Mouse (Mus musculus) cerebellum, adult 2 months (tissue): ENCODE results near the gene Atpif1. TPM values are rescaled to one million over a fixed set of nuclear protein-coding genes. Genes with fewer than 3 reads are reported as not detected.

Experiments used
- DNase-seq, 2 experiments: peaks; one replicate each; pipeline ENCODE4 v3.0.0; 2021
- H3K27ac ChIP-seq: fragments of 200-500 bp; 2 replicates; pipeline ENCODE4 v1.5.1; 2012; ENCODE audit warnings: low read length, control low read depth, inconsistent platforms; ENCODE audit not compliant: insufficient read depth
- H3K27me3 ChIP-seq: fragments of 200-500 bp; 2 replicates; pipeline ENCODE4 v1.6.1; 2012; ENCODE audit warnings: inconsistent platforms, mild to moderate bottlenecking, low read length, moderate library complexity; ENCODE audit not compliant: control insufficient read depth, insufficient read depth
- H3K4me1 ChIP-seq: fragments of 200-500 bp; 2 replicates; pipeline ENCODE4 v1.6.1; 2011; ENCODE audit warnings: low read length; ENCODE audit not compliant: control insufficient read depth, insufficient read depth
- H3K4me3 ChIP-seq: fragments of 200-500 bp; replicated peaks from 2 replicates; pipeline ENCODE3; 2011; ENCODE audit warnings: mild to moderate bottlenecking, low read depth, low read length, control low read depth; ENCODE audit not compliant: insufficient read depth
- CTCF ChIP-seq: fragments of 200-500 bp; IDR thresholded peaks from 2 replicates; pipeline ENCODE4 v1.5.1; 2011; ENCODE audit warnings: low read depth, mild to moderate bottlenecking, control low read depth, low read length, moderate library complexity, borderline replicate concordance; ENCODE audit not compliant: insufficient read depth
- POLR2A ChIP-seq: fragments of 200-500 bp; IDR thresholded peaks from 2 replicates; pipeline ENCODE4 v1.6.1; 2011; ENCODE audit warnings: low read length, control low read depth, borderline replicate concordance; ENCODE audit not compliant: insufficient read depth
- WGBS: fragments of 180-500 bp; shearing (Covaris S2); methylation state at CpG from one replicate; pipeline ENCODE4 v1.1.7; 2018; 5-methylcytosine and 5-hydroxymethylcytosine counted together
- polyA plus RNA-seq: library from polyadenylated mRNA; depleted of rRNA; stranded (reverse); fragments of >200 nt; gene quantifications from 2 replicates; pipeline ENCODE4 v1.2.3, GENCODE M21; 2012; rRNA removed

Atpif1 gene
- 569 and 629 TPM in 2 replicates for polyA plus RNA-seq

GRCm38 (mm10) chr4:132532981-132533916 is at the start of gene Atpif1:
Gene Atpif1, minus strand, starts transcription at chr4:132533659.
- WGBS = under 1% methylated on average over 63 of the region's 63 CpGs
- peak; percentile 89 for TF ChIP-seq POLR2A
- TF ChIP-seq CTCF = no peak
- Histone ChIP-seq H3K4me3 (peak within 1 kb of the TSS; percentile 63), H3K27ac (peak within 1 kb of the TSS; percentile 35), H3K4me1 (peaks cover 7% of the 10 kb centered on the region), H3K27me3 (no peaks in the 10 kb centered on the region)
- peak; percentile 89 to 93 for DNase-seq

DNA sequence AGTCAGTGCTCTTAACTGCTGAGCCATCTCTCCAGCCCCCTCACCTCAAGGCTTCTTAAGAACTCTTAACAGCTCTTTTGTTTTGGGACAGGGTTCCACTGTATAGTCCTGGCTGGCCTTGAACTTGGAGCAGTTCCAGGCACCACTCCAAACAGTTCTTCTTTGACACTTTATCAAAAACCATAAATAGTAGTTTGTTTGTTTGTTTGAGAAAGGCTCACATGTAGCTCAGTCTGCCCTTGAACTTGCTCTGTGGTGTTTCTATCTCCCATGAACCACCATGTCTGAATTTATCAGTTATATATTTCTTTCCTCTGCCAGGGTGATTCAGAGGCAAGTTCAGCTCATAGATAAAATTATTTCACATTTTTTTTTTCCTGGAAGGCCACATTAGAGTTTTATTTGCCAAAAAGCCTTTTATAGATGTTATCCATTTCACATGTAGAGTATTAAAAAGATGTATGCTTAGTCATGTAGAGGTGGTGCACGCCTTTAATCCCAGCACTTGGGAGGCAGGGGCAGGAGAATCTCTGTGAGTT is 41.4 kb upstream of the Atpif1 start:
- no peak overlapping the region for H3K4me3 ChIP-seq
- H3K27me3 ChIP-seq = no peaks in the 10 kb centered on the region
- no peaks in the 10 kb centered on the region for H3K4me1 ChIP-seq
- TF ChIP-seq POLR2A (no peak), CTCF (no peak)
- no peak overlapping the region for H3K27ac ChIP-seq
- 89% methylated on average over 1 of the region's 1 CpGs for WGBS
- DNase-seq = no peak

GRCm38 (mm10) chr4:132573327-132573726 is 39.9 kb upstream of the Atpif1 start:
- 61% methylated on average over 11 of the region's 11 CpGs for WGBS
- H3K4me3 ChIP-seq = no peak overlapping the region

GRCm38 (mm10) chr4:132571190-132571589 is 37.7 kb upstream of the Atpif1 start:
- no peak for DNase-seq
- Histone ChIP-seq H3K27me3 (no peaks in the 10 kb centered on the region), H3K27ac (no peak overlapping the region), H3K4me3 (no peak overlapping the region), H3K4me1 (no peaks in the 10 kb centered on the region)
- TF ChIP-seq POLR2A = no peak
- TF ChIP-seq CTCF = no peak
- 84% methylated on average over 9 of the region's 9 CpGs for WGBS

More at GRCm38 (mm10) chr4:132573327-132573726, 39.9 kb upstream of the Atpif1 start:
- Histone ChIP-seq H3K4me1 (no peaks in the 10 kb centered on the region), H3K27ac (no peak overlapping the region), H3K27me3 (no peaks in the 10 kb centered on the region)
- TF ChIP-seq CTCF = no peak
- TF ChIP-seq POLR2A = no peak
- no peak for DNase-seq

GRCm38 (mm10) chr4:132569115-132569514 is 35.7 kb upstream of the Atpif1 start:
- H3K27me3 ChIP-seq = no peaks in the 10 kb centered on the region
- no peak overlapping the region for H3K27ac ChIP-seq
- H3K4me1 ChIP-seq = no peaks in the 10 kb centered on the region
- WGBS = 87% methylated on average over 5 of the region's 5 CpGs
- TF ChIP-seq POLR2A (no peak), CTCF (no peak)
- H3K4me3 ChIP-seq = no peak overlapping the region
- DNase-seq = no peak

GRCm38 (mm10) chr4:132567361-132567779 is 33.9 kb upstream of the Atpif1 start:
- Histone ChIP-seq H3K4me1 (no peaks in the 10 kb centered on the region), H3K27ac (no peak overlapping the region), H3K27me3 (no peaks in the 10 kb centered on the region), H3K4me3 (no peak overlapping the region)
- peak in 1 of 2 experiments; percentile 7 for DNase-seq
- 33% methylated on average over 9 of the region's 9 CpGs for WGBS
- TF ChIP-seq CTCF (no peak), POLR2A (no peak)

DNA sequence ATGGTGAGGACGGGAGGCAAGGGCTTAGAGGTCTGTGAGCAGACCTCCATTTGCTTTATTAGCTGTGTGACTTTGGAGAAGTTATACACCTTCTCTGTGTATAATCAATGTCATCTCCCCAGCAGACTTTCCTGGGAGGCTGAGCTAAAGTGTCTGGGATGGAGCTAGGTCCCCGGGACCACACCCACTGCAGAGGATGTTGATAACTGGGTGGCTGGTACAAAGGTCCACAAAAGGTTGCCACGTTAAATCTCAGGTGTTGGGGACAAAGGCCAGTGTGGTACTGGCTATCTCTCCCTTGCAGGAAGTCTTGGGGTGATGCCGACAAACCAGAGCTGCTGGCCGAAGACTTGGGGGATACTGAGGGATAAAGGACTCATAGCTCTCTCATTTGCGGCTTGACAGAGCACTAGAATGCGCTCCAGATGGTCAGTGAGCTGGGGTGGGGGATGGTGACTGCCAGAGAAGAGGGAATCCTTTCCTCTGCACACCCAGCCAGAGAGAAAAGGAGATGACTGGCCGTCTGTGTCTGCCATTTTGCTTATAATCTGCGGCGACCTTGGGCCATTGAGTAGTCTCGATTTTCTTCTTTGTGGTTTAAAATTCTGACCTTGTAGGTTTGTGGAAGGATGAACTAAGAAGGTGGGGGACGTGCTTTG is 31.8 kb upstream of the Atpif1 start:
- TF ChIP-seq CTCF (no peak), POLR2A (no peak)
- Histone ChIP-seq H3K4me3 (no peak overlapping the region), H3K27me3 (no peaks in the 10 kb centered on the region), H3K4me1 (no peaks in the 10 kb centered on the region), H3K27ac (no peak overlapping the region)
- DNase-seq = peak in 1 of 2 experiments; percentile 11
- 64% methylated on average over 12 of the region's 12 CpGs for WGBS

DNA sequence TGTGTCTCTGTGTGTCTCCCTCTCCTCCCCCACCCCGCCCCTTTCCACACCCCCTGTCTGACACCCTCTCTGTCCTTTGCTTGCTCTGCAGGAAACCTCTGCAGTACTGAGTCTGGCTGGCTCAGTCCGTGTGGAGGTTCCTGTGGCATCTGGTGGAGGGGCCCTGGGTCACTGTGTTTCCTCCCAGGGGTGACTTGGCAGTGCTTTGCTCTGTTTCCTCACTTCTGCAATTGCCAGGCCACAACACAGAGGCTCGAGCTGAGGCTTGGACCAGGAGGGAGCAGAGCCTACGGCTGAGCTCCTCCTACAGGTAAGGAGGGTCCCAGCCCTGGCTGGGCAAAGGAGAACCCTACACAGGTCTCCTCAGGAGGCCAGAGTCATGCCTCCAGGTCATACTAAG is 30.5 kb upstream of the Atpif1 start, which contains the start of gene Ptafr:
TSS of gene Ptafr (plus strand) at position 103 of the 400 bp plus-strand sequence.
- H3K27me3 ChIP-seq = no peaks in the 10 kb centered on the region
- DNase-seq = no peak
- WGBS = 25% methylated on average over 4 of the region's 4 CpGs
- H3K4me1 ChIP-seq = no peaks in the 10 kb centered on the region
- no peak within 1 kb of the TSS for H3K27ac ChIP-seq
- no peak within 1 kb of the TSS for H3K4me3 ChIP-seq
- no peak for TF ChIP-seq CTCF
- TF ChIP-seq POLR2A = no peak
